ENCODE assay signal across 15 mouse cellular contexts in genomic region chrX:93041096-93041495, GRCm38 (mm10).
DNase-seq lines count a peak whose midpoint lies in the region; ATAC-seq lines count a peak whose summit lies in the region.
"Had no signal": no experiment of that assay in that cellular context is flagged by ENCODE, and none has a peak within 500 bp of the region (broad histone marks: within the 10 kb centered on the region; RNA-seq: fewer than 3 reads in every experiment).

No protein-coding gene starts in this region.

- no peak overlapping the region for H3K9ac ChIP-seq in midbrain, embryonic 16.5 days (ENCODE audit: low read depth, low read length)
- H3K9ac ChIP-seq: limb, embryonic 15.5 days had no signal

- no peak for DNase-seq in cerebellum, adult 11 months
- DNase-seq in right cerebral cortex, adult 18-20 months, result peak; percentile 3
- no peak for DNase-seq in right cerebral cortex, postnatal 14 days
- peak; percentile 14 to 40 for DNase-seq in layer of hippocampus, adult 8-10 months (ENCODE audit: low spot score in 2 of 2)
- no peak for DNase-seq in neural tube, embryonic 10.5 days (ENCODE audit: extremely low spot score, low spot score)
- DNase-seq: adrenal gland, adult 8-10 months; kidney, adult 2 months; lung, adult 18-20 months; thymus, postnatal 14 days had no signal

- H3K27ac ChIP-seq in midbrain, embryonic 16.5 days (ENCODE audit: low read length), result no peak overlapping the region
- H3K27ac ChIP-seq: hindbrain, postnatal 0 days; left cerebral cortex, adult 2 months; limb, embryonic 15.5 days had no signal

- no peaks in the 10 kb centered on the region for H3K4me1 ChIP-seq in midbrain, embryonic 16.5 days (ENCODE audit: control insufficient read depth, insufficient read depth, low read length)
- H3K4me1 ChIP-seq: limb, embryonic 15.5 days had no signal

- no peaks in the 10 kb centered on the region for H3K27me3 ChIP-seq in midbrain, embryonic 16.5 days (ENCODE audit: control insufficient read depth, insufficient read depth, low read depth, low read length)
- H3K27me3 ChIP-seq: limb, embryonic 15.5 days had no signal

- ATAC-seq in cerebellum, adult (ENCODE audit: insufficient number of reproducible peaks, low FRiP score, low TSS enrichment), result peak; percentile 61; the same call in 1 of the 2 replicates
- no peak for ATAC-seq in megakaryocyte, adult 5-6 weeks (ENCODE audit: poor library complexity, severe bottlenecking)
- no peak for ATAC-seq in midbrain, embryonic 16.5 days
- ATAC-seq: hindbrain, postnatal 0 days had no signal

- WGBS in midbrain, embryonic 16.5 days, result 85% methylated on average over 1 of the region's 1 CpGs

- H3K4me3 ChIP-seq in midbrain, embryonic 16.5 days (ENCODE audit: low read depth, low read length), result no peak overlapping the region
- H3K4me3 ChIP-seq: left cerebral cortex, adult 2 months; limb, embryonic 15.5 days had no signal

- H3K9me3 ChIP-seq in midbrain, embryonic 16.5 days (replicated peaks; ENCODE audit: control insufficient read depth, low read length, poor library complexity, severe bottlenecking), result no peaks in the 10 kb centered on the region
- H3K9me3 ChIP-seq: limb, embryonic 15.5 days had no signal

- H3K36me3 ChIP-seq in midbrain, embryonic 16.5 days (ENCODE audit: control insufficient read depth, insufficient read depth, low read length), result no peaks in the 10 kb centered on the region
- H3K36me3 ChIP-seq: limb, embryonic 15.5 days had no signal

- no peak overlapping the region for H3K4me2 ChIP-seq in midbrain, embryonic 16.5 days (ENCODE audit: low read length)
- H3K4me2 ChIP-seq: limb, embryonic 15.5 days had no signal

Comparison
In these comparisons a context has a peak if more than half of its experiments do, and no peak if none do; other contexts are left out.
1. DNase-seq: peak in right cerebral cortex, adult 18-20 months (single experiment) and layer of hippocampus, adult 8-10 months (2 of 2); none in cerebellum, adult 11 months (single experiment), right cerebral cortex, postnatal 14 days (single experiment) and neural tube, embryonic 10.5 days (single experiment).